Mouse (Mus musculus): ENCODE data around the gene Ddi2. TPM values are rescaled to one million over a fixed set of nuclear protein-coding genes. Genes with fewer than 3 reads are reported as not detected.

The Ddi2 gene
- total and polyA plus RNA-seq, 2 experiments from 2014 or later, result 11.1 to 20.7 TPM

- Histone ChIP-seq H3K36me3 (ENCODE audit: insufficient read depth) (peaks cover 86% of the 10 kb centered on the region), H3K27me3 (ENCODE audit: insufficient read depth, low read length) (no peaks in the 10 kb centered on the region)
- WGBS, result 56% methylated on average over 4 of the region's 4 CpGs
These were observed 17.9 kb downstream of the Ddi2 start for GRCm38 (mm10) chr4:141705331-141705730.

DNA sequence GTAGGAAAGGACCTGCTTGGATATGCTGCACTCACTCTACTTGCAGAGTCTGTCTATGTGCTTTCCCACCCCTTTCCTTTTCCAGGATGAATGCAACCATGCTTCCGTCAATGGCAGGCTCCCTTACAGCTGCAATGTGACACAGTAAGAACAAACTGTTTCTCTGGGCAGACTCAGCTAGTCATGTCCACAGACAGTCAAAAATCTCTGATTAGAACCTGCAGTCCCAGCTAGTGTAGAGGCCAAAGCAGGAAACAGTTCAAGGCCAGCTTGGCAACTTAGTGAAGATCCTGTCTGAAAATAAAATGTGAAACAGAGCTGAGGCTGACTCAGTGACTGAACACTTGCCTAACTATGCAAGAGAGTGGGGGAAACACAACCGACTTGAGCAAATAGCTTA is 18.6 kb downstream of the Ddi2 start:
- Histone ChIP-seq H3K9me3 (ENCODE audit: low read length) (no peaks in the 10 kb centered on the region), H3K9ac (no peak overlapping the region), H3K4me2 (ENCODE audit: low read depth) (no peak overlapping the region), H3K4me1 (ENCODE audit: insufficient read depth) (no peaks in the 10 kb centered on the region), H3K27me3 (ENCODE audit: insufficient read depth, low read length) (no peaks in the 10 kb centered on the region), H3K4me3 (ENCODE audit: low read depth, low read length) (no peak overlapping the region), H3K36me3 (ENCODE audit: insufficient read depth) (peaks cover 90% of the 10 kb centered on the region), H3K27ac (ENCODE audit: low read depth, low read length) (peak overlapping the region; percentile 41; the same call in 1 of the 2 replicates)
- no peak for DNase-seq
- TF ChIP-seq CTCF (IDR thresholded peaks at IDR 0.05; ENCODE audit: low read depth), result no peak
- 87% methylated on average over 2 of the region's 2 CpGs for WGBS
- no peak for ATAC-seq

More at GRCm38 (mm10) chr4:141705331-141705730, 17.9 kb downstream of the Ddi2 start:
- H3K9ac ChIP-seq, result no peak overlapping the region
- no peak overlapping the region for H3K4me3 ChIP-seq (ENCODE audit: low read depth, low read length)
- no peaks in the 10 kb centered on the region for H3K4me1 ChIP-seq (ENCODE audit: insufficient read depth)
- H3K4me2 ChIP-seq (ENCODE audit: low read depth), result no peak overlapping the region
- ATAC-seq (peak; percentile 93), DNase-seq (peak; percentile 69)
- TF ChIP-seq CTCF (IDR thresholded peaks at IDR 0.05; ENCODE audit: low read depth), result no peak
- H3K27ac ChIP-seq (ENCODE audit: low read depth, low read length), result peak overlapping the region; percentile 41; the same call in 1 of the 2 replicates
- no peaks in the 10 kb centered on the region for H3K9me3 ChIP-seq (ENCODE audit: low read length)

- Histone ChIP-seq H3K4me1 (ENCODE audit: insufficient read depth) (no peaks in the 10 kb centered on the region), H3K36me3 (ENCODE audit: insufficient read depth) (peaks cover 61% of the 10 kb centered on the region), H3K9me3 (ENCODE audit: low read length) (no peaks in the 10 kb centered on the region), H3K4me3 (ENCODE audit: low read depth, low read length) (no peak overlapping the region), H3K9ac (no peak overlapping the region), H3K27ac (ENCODE audit: low read depth, low read length) (no peak overlapping the region), H3K27me3 (ENCODE audit: insufficient read depth, low read length) (no peaks in the 10 kb centered on the region), H3K4me2 (ENCODE audit: low read depth) (no peak overlapping the region)
- 90% methylated on average over 8 of the region's 8 CpGs for WGBS
- no peak for DNase-seq
- no peak for TF ChIP-seq CTCF (IDR thresholded peaks at IDR 0.05; ENCODE audit: low read depth)
- ATAC-seq, result no peak
These were observed 28.5 kb downstream of the Ddi2 start for GRCm38 (mm10) chr4:141694719-141695118.

GRCm38 (mm10) chr4:141688505-141688904 is 34.7 kb downstream of the Ddi2 start:
- H3K36me3 ChIP-seq (ENCODE audit: insufficient read depth), result peaks cover 46% of the 10 kb centered on the region
- TF ChIP-seq CTCF (IDR thresholded peaks at IDR 0.05; ENCODE audit: low read depth), result no peak
- no peak overlapping the region for H3K4me2 ChIP-seq (ENCODE audit: low read depth)
- ATAC-seq (no peak), DNase-seq (no peak)
- H3K9ac ChIP-seq, result no peak overlapping the region
- no peaks in the 10 kb centered on the region for H3K4me1 ChIP-seq (ENCODE audit: insufficient read depth)
- no peak overlapping the region for H3K4me3 ChIP-seq (ENCODE audit: low read depth, low read length)
- H3K27ac ChIP-seq (ENCODE audit: low read depth, low read length), result no peak overlapping the region
- 96% methylated on average over 8 of the region's 8 CpGs for WGBS
- H3K27me3 ChIP-seq (ENCODE audit: insufficient read depth, low read length), result no peaks in the 10 kb centered on the region
- H3K9me3 ChIP-seq (ENCODE audit: low read length), result no peaks in the 10 kb centered on the region

DNA sequence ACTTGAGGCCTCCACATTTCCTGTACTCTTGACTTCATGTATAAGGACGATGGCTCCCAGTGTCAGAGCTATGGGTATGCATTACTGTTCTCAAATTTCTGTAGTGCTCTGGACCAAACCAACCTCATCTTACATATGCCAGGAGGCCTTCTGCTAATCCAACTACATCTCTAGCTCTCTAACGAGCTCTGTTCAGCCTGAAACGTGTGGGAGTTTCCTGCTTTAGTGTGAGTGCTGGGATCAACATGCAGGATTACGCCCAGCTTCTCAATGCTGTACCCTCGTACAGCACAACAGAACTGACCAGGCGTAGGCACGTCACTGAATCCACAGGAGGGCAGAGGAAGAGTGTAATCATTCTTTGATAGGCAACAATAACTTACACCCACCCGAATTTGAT is 36.7 kb downstream of the Ddi2 start:
- no peak overlapping the region for H3K4me3 ChIP-seq (ENCODE audit: low read depth, low read length)
- ATAC-seq (no peak), DNase-seq (no peak)
- no peak overlapping the region for H3K27ac ChIP-seq (ENCODE audit: low read depth, low read length)
- no peak overlapping the region for H3K4me2 ChIP-seq (ENCODE audit: low read depth)
- no peak for TF ChIP-seq CTCF (IDR thresholded peaks at IDR 0.05; ENCODE audit: low read depth)
- H3K9ac ChIP-seq, result no peak overlapping the region
- no peaks in the 10 kb centered on the region for H3K9me3 ChIP-seq (ENCODE audit: low read length)
- 61% methylated on average over 8 of the region's 8 CpGs for WGBS
- peaks cover 39% of the 10 kb centered on the region for H3K36me3 ChIP-seq (ENCODE audit: insufficient read depth)
- no peaks in the 10 kb centered on the region for H3K27me3 ChIP-seq (ENCODE audit: insufficient read depth, low read length)
- H3K4me1 ChIP-seq (ENCODE audit: insufficient read depth), result no peaks in the 10 kb centered on the region

- Histone ChIP-seq H3K27ac (ENCODE audit: low read depth, low read length) (no peak overlapping the region), H3K9ac (no peak overlapping the region), H3K9me3 (ENCODE audit: low read length) (no peaks in the 10 kb centered on the region), H3K36me3 (ENCODE audit: insufficient read depth) (peaks cover 34% of the 10 kb centered on the region), H3K27me3 (ENCODE audit: insufficient read depth, low read length) (no peaks in the 10 kb centered on the region), H3K4me1 (ENCODE audit: insufficient read depth) (no peaks in the 10 kb centered on the region), H3K4me2 (ENCODE audit: low read depth) (no peak overlapping the region), H3K4me3 (ENCODE audit: low read depth, low read length) (no peak overlapping the region)
- no peak for DNase-seq
- no peak for TF ChIP-seq CTCF (IDR thresholded peaks at IDR 0.05; ENCODE audit: low read depth)
- no peak for ATAC-seq
- WGBS, result 77% methylated on average over 3 of the region's 3 CpGs
These were observed 37.1 kb downstream of the Ddi2 start for GRCm38 (mm10) chr4:141686093-141686492.

GRCm38 (mm10) chr4:141685499-141685898 is 37.7 kb downstream of the Ddi2 start, which contains the start of gene Rsc1a1:
Rsc1a1 (minus strand) TSS chr4:141685599.
- no peak for TF ChIP-seq CTCF (IDR thresholded peaks at IDR 0.05; ENCODE audit: low read depth)
- H3K9ac ChIP-seq, result no peak within 1 kb of the TSS
- H3K27ac ChIP-seq (ENCODE audit: low read depth, low read length), result no peak within 1 kb of the TSS
- peaks cover 29% of the 10 kb centered on the region for H3K36me3 ChIP-seq (ENCODE audit: insufficient read depth)
- DNase-seq, result no peak
- ATAC-seq, result no peak
- no peak within 1 kb of the TSS for H3K4me2 ChIP-seq (ENCODE audit: low read depth)
- H3K4me1 ChIP-seq (ENCODE audit: insufficient read depth), result no peaks in the 10 kb centered on the region
- 94% methylated on average over 6 of the region's 6 CpGs for WGBS
- no peaks in the 10 kb centered on the region for H3K9me3 ChIP-seq (ENCODE audit: low read length)
- no peaks in the 10 kb centered on the region for H3K27me3 ChIP-seq (ENCODE audit: insufficient read depth, low read length)
- no peak within 1 kb of the TSS for H3K4me3 ChIP-seq (ENCODE audit: low read depth, low read length)

Measured in forebrain, postnatal 0 days (tissue).